In the genomic region with DNA sequence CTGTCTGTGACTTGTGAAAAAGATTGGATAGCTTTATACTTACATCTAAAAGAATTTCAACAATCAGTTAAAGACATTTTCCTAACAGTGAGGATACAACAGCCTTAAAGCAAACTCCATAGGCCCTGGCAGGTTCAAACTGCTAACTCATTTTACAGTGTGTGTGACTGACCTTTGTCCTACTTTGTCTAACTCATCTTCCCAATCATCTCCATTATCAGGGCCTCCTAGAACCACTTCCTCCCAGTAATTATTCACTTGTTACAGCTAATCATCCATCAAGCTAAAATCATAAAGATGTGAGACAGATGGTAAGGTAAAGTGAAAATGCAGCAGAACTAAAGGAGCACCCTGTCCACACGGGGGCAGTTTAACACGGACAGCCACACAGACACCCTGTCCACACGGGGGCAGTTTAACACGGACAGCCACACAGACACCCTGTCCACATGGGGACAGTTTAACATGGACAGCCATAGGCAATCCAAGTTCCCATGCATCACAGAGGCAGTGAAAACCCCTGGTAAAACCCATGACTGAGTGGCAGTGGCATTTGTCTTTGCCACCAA, we compare ENCODE assay signal across 10 mouse cellular contexts. TPM values are rescaled to one million over a fixed set of nuclear protein-coding genes. Genes with fewer than 3 reads are reported as not detected.
DNase-seq lines count a peak whose midpoint lies in the region; ATAC-seq and TF ChIP-seq lines count a peak whose summit lies in the region.
"Had no signal": no experiment of that assay in that cellular context is flagged by ENCODE, and none has a peak within 500 bp of the region (broad histone marks: within the 10 kb centered on the region; RNA-seq: fewer than 3 reads in every experiment).

No protein-coding gene starts in this region.

- no peak for TF ChIP-seq EP300 in MEL (IDR thresholded peaks at IDR 0.05; ENCODE audit: low read depth in 1 of 2, low read length in 2 of 2)

- WGBS in liver, adult 2 months: 27% methylated on average over 4 of the region's 4 CpGs
- WGBS in liver, embryonic 11.5 days: 38% methylated on average over 4 of the region's 4 CpGs
- WGBS in hindbrain, embryonic 13.5 days: 46% methylated on average over 4 of the region's 4 CpGs

- H3K27me3 ChIP-seq in liver, adult 2 months (ENCODE audit: control insufficient read depth, insufficient read depth, low read length): no peaks in the 10 kb centered on the region
- H3K27me3 ChIP-seq in liver, embryonic 11.5 days (replicated peaks; ENCODE audit: control insufficient read depth, insufficient read depth, low read length): no peaks in the 10 kb centered on the region
- no peaks in the 10 kb centered on the region for H3K27me3 ChIP-seq in MEL (ENCODE audit: control insufficient read depth in 1 of 2, insufficient read depth in 2 of 2, low read length in 2 of 2)
- H3K27me3 ChIP-seq in hindbrain, embryonic 13.5 days: no peaks in the 10 kb centered on the region
- H3K27me3 ChIP-seq: liver, embryonic 15.5 days had no signal

- ATAC-seq in liver, embryonic 11.5 days (replicated peaks; ENCODE audit: low FRiP score): no peak; the same call in 1 of the 2 replicates
- peak; percentile 55; the same call in 1 of the 2 replicates for ATAC-seq in erythroblast, adult 5-6 weeks (replicated peaks; ENCODE audit: low FRiP score, poor library complexity, severe bottlenecking)
- ATAC-seq in megakaryocyte progenitor cell, adult 5-6 weeks (replicated peaks; ENCODE audit: poor library complexity): peak; percentile 64
- no peak for ATAC-seq in hindbrain, embryonic 13.5 days (ENCODE audit: low FRiP score)

- no peak for TF ChIP-seq POLR2A in liver, adult 2 months (IDR thresholded peaks at IDR 0.05; ENCODE audit: extremely low read depth, insufficient read depth, low read length)
- TF ChIP-seq POLR2A in MEL (IDR thresholded peaks at IDR 0.05; ENCODE audit: control insufficient read depth in 1 of 2, insufficient read depth in 1 of 2, low read depth in 1 of 2, low read length in 2 of 2, poor library complexity in 1 of 2): no peak

- no peaks in the 10 kb centered on the region for H3K4me1 ChIP-seq in liver, adult 2 months (ENCODE audit: control insufficient read depth, insufficient read depth, low read length)
- H3K4me1 ChIP-seq in liver, embryonic 11.5 days (replicated peaks; ENCODE audit: control insufficient read depth, insufficient read depth, low read length): peaks cover 6% of the 10 kb centered on the region; the same call in 1 of the 2 replicates
- peaks cover 13 to 23% of the 10 kb centered on the region in 2 experiments for H3K4me1 ChIP-seq in MEL (ENCODE audit: control insufficient read depth in 1 of 2, insufficient read depth in 2 of 2, low read length in 2 of 2)
- H3K4me1 ChIP-seq in hindbrain, embryonic 13.5 days (replicated peaks): peaks cover 27% of the 10 kb centered on the region

- DNase-seq in liver, adult 2 months (ENCODE audit: extremely low read depth, low read depth, low spot score): peak; percentile 29
- DNase-seq in liver, embryonic 11.5 days (ENCODE audit: low spot score): no peak
- DNase-seq in MEL (ENCODE audit: low read depth, low spot score): peak; percentile 21
- no peak for DNase-seq in embryo, embryonic 10.5 days (ENCODE audit: low spot score)
- DNase-seq: gastrocnemius, postnatal 36 days; thymus, postnatal 14 days had no signal

- H3K4me2 ChIP-seq in liver, embryonic 11.5 days: no peak overlapping the region
- H3K4me2 ChIP-seq in hindbrain, embryonic 13.5 days: no peak overlapping the region
- H3K4me2 ChIP-seq: liver, embryonic 15.5 days had no signal

- no peak overlapping the region for H3K4me3 ChIP-seq in liver, adult 2 months (ENCODE audit: insufficient read depth, low read depth, low read length)
- no peak overlapping the region for H3K4me3 ChIP-seq in liver, embryonic 11.5 days (ENCODE audit: low read depth, low read length)
- H3K4me3 ChIP-seq in MEL (ENCODE audit: control insufficient read depth in 1 of 2, insufficient read depth in 1 of 2, low read depth in 2 of 2, low read length in 2 of 2): no peak overlapping the region
- no peak overlapping the region for H3K4me3 ChIP-seq in hindbrain, embryonic 13.5 days
- H3K4me3 ChIP-seq: liver, embryonic 15.5 days had no signal

- no peak for TF ChIP-seq RAD21 in MEL (IDR thresholded peaks at IDR 0.05; ENCODE audit: low read depth, low read length)

- no peaks in the 10 kb centered on the region for H3K36me3 ChIP-seq in liver, adult 2 months (ENCODE audit: control insufficient read depth, insufficient read depth, low read length)
- H3K36me3 ChIP-seq in liver, embryonic 11.5 days (ENCODE audit: control insufficient read depth, insufficient read depth, low read length): no peaks in the 10 kb centered on the region; the same call in 1 of the 2 replicates
- peaks cover 0 to 24% of the 10 kb centered on the region in 2 experiments; a peak in 2 of 4 replicates for H3K36me3 ChIP-seq in MEL (ENCODE audit: control insufficient read depth in 1 of 2, insufficient read depth in 2 of 2, low read length in 2 of 2)
- H3K36me3 ChIP-seq in hindbrain, embryonic 13.5 days: peaks cover 4% of the 10 kb centered on the region
- H3K36me3 ChIP-seq: liver, embryonic 15.5 days had no signal

- no peaks in the 10 kb centered on the region for H3K79me2 ChIP-seq in liver, adult 2 months (ENCODE audit: control insufficient read depth, insufficient read depth, low read length)
- no peaks in the 10 kb centered on the region for H3K79me2 ChIP-seq in MEL (ENCODE audit: control insufficient read depth, insufficient read depth, low read length, poor library complexity)

- TF ChIP-seq CTCF in liver, adult 2 months (IDR thresholded peaks at IDR 0.05; ENCODE audit: low read depth, low read length): peak; percentile 86
- TF ChIP-seq CTCF in MEL (IDR thresholded peaks at IDR 0.05 in 2 of 3, conservative IDR thresholded peaks at IDR 0.05 in 1 of 3; ENCODE audit: control insufficient read depth in 1 of 3, insufficient read depth in 1 of 3, low read depth in 2 of 3, low read length in 3 of 3, poor library complexity in 1 of 3, severe bottlenecking in 1 of 3): peak; percentile 9 to 60 (median 36); a peak in 5 of 6 replicates

- H3K27ac ChIP-seq in liver, adult 2 months (replicated peaks; ENCODE audit: insufficient read depth, low read depth, low read length): no peak overlapping the region
- H3K27ac ChIP-seq in liver, embryonic 11.5 days (ENCODE audit: low read depth, low read length): no peak overlapping the region
- no peak overlapping the region for H3K27ac ChIP-seq in MEL (ENCODE audit: control insufficient read depth, low read depth, low read length)
- no peak overlapping the region for H3K27ac ChIP-seq in hindbrain, embryonic 13.5 days
- H3K27ac ChIP-seq: liver, embryonic 15.5 days had no signal

- no peak overlapping the region for H3K9ac ChIP-seq in liver, adult 2 months (ENCODE audit: low read depth, low read length)
- no peak overlapping the region for H3K9ac ChIP-seq in liver, embryonic 11.5 days (ENCODE audit: low read depth, low read length)
- H3K9ac ChIP-seq in MEL (ENCODE audit: control insufficient read depth, low read depth, low read length, poor library complexity, severe bottlenecking): no peak overlapping the region
- no peak overlapping the region for H3K9ac ChIP-seq in hindbrain, embryonic 13.5 days
- H3K9ac ChIP-seq: liver, embryonic 15.5 days had no signal

- no peaks in the 10 kb centered on the region for H3K9me3 ChIP-seq in liver, embryonic 11.5 days (ENCODE audit: control insufficient read depth, low read length)
- H3K9me3 ChIP-seq in MEL (replicated peaks; ENCODE audit: insufficient read depth, low read length): no peaks in the 10 kb centered on the region
- no peaks in the 10 kb centered on the region for H3K9me3 ChIP-seq in hindbrain, embryonic 13.5 days
- H3K9me3 ChIP-seq: liver, embryonic 15.5 days had no signal

TF ChIP-seq in MEL, 35 proteins besides CTCF, POLR2A, EP300 and RAD21:
- TF ChIP-seq CHD1 (IDR thresholded peaks at IDR 0.05; ENCODE audit: low read depth, low read length): no peak
- peak; percentile 25; the same call in 1 of the 2 replicates for TF ChIP-seq SMC3 (IDR thresholded peaks at IDR 0.05; ENCODE audit: low read depth, low read length)

RNA-seq across cellular contexts. Expression of a gene that starts 23.2 kb away (rescaled TPM):
- 0.13 and 0.37 TPM in 2 replicates for total RNA-seq in liver, adult 2 months (2014; rRNA removed)
- polyA plus RNA-seq in liver, adult 2 months (2012; rRNA removed): 0.16 and 0.21 TPM in 2 replicates
- 0.92 and 1.1 TPM in 2 replicates for polyA plus RNA-seq in liver, embryonic 11.5 days (2014; fragmentation: Nextera tagmentation; extraction: Ambion mirVana)
- not detected in 2 replicates for total RNA-seq in MEL (2012; rRNA removed)
- under 1 TPM in 1 of 2 experiments, not detected in 1; 0.07 TPM for polyA plus RNA-seq in MEL (2012; ENCODE audit: insufficient read depth in 1 of 2, insufficient read length in 2 of 2, low read depth in 1 of 2, low replicate concordance in 2 of 2, missing spikeins in 1 of 2)
- not detected in 2 replicates for total RNA-seq in erythroblast, adult 5-6 weeks (2015; ENCODE audit: low replicate concordance)
- not detected in 2 replicates for total RNA-seq in erythroblast, adult 5-6 weeks (2017; ENCODE audit: low replicate concordance)
- 0.07 TPM in 1 of 2 replicates, not detected in the other for total RNA-seq in megakaryocyte progenitor cell, adult 5-6 weeks (2015)
- total RNA-seq in megakaryocyte progenitor cell, adult 5-6 weeks (2017): not detected in 2 replicates
- polyA plus RNA-seq in hindbrain, embryonic 13.5 days (2015; fragmentation: Nextera tagmentation; extraction: Ambion mirVana): 3.0 and 4.4 TPM in 2 replicates

Comparison
In these comparisons a context has a peak if more than half of its experiments do, and no peak if none do; other contexts are left out.
1. DNase-seq: peak in liver, adult 2 months (single experiment) and MEL (single experiment); none in liver, embryonic 11.5 days (single experiment) and embryo, embryonic 10.5 days (single experiment).
2. ATAC-seq: peak in erythroblast, adult 5-6 weeks (single experiment) and megakaryocyte progenitor cell, adult 5-6 weeks (single experiment); none in liver, embryonic 11.5 days (single experiment) and hindbrain, embryonic 13.5 days (single experiment).